ENCODE assay signal across 12 mouse cellular contexts in the genomic region with DNA sequence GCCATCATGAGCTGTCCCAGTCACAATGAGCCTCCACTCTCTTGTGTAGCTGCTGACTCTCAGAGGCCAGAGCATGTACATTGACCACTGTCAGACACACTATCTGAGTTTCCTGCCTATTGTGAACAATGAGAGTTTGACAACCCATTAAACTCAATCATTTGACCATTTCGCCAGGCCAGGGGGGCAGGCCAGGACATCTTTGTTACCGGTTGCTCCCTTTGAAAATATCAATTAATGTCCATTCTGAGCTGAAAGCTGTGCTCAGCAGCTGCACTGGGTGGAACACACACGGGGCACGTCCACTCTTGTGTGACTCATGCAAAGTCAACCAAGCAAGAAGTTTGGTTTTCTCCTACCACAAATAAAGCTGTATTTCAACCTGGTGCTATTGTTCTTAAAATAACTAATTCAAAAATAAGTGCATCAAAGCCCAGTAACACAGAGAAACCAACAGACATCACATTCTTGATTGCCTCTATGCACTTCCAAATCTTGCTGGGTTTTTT.
"Had no signal": no experiment of that assay in that cellular context is flagged by ENCODE, and none has a peak within 500 bp of the region (broad histone marks: within the 10 kb centered on the region; RNA-seq: fewer than 3 reads in every experiment).

No protein-coding gene starts in this region.

- H3K4me1 ChIP-seq: neural tube, embryonic 12.5 days had no signal

- DNase-seq: kidney, adult 9 months; left cerebral cortex, postnatal 4 days; lung, adult 18-20 months; right cerebral cortex, postnatal 25 days; thymus, adult 2 months; thymus, postnatal 25 days had no signal

- H3K27me3 ChIP-seq: midbrain, embryonic 13.5 days; neural tube, embryonic 12.5 days had no signal

- H3K36me3 ChIP-seq: limb, embryonic 13.5 days; midbrain, embryonic 13.5 days; neural tube, embryonic 12.5 days had no signal

- H3K27ac ChIP-seq: layer of hippocampus, adult 2 months; limb, embryonic 13.5 days; liver, embryonic 14.5 days; midbrain, embryonic 13.5 days; neural tube, embryonic 12.5 days had no signal

- H3K9ac ChIP-seq: limb, embryonic 13.5 days; liver, embryonic 14.5 days; midbrain, embryonic 13.5 days; neural tube, embryonic 12.5 days had no signal

- H3K4me2 ChIP-seq: limb, embryonic 13.5 days; midbrain, embryonic 13.5 days; neural tube, embryonic 12.5 days had no signal

- H3K9me3 ChIP-seq: limb, embryonic 13.5 days; midbrain, embryonic 13.5 days; neural tube, embryonic 12.5 days had no signal

- H3K4me3 ChIP-seq: layer of hippocampus, adult 2 months; limb, embryonic 13.5 days; midbrain, embryonic 13.5 days; neural tube, embryonic 12.5 days had no signal

- ATAC-seq: intestine, postnatal 0 days; midbrain, embryonic 13.5 days had no signal
